Mouse (Mus musculus) intestine, embryonic 14.5 days (tissue): ENCODE measurements around the gene Rgs3. TPM values are rescaled to one million over a fixed set of nuclear protein-coding genes. Genes with fewer than 3 reads are reported as not detected.

ENCODE experiments used
- ATAC-seq: fragments of 200-750 bp; cut with Nextera tagmentation; replicated peaks from 2 replicates; pipeline ENCODE4 v1.8.0; 2017; ENCODE audit warnings: low read depth, moderate number of reproducible peaks, moderate TSS enrichment, moderate library complexity; ENCODE audit not compliant: low FRiP score, low TSS enrichment
- DNase-seq: peaks from one replicate; pipeline ENCODE4 v3.0.0-alpha.2; 2018; ENCODE audit warnings: low spot score
- H3K27ac ChIP-seq: fragments of 300-500 bp; sonication (generic); 2 replicates; pipeline ENCODE4 v1.5.1; 2014; ENCODE audit warnings: low read depth, mild to moderate bottlenecking, control low read depth
- H3K27me3 ChIP-seq: fragments of 300-500 bp; sonication (generic); replicated peaks from 2 replicates; pipeline ENCODE4 v1.6.1; 2014; ENCODE audit warnings: low read length, control low read depth; ENCODE audit not compliant: control insufficient read depth, insufficient read depth
- H3K36me3 ChIP-seq: fragments of 300-500 bp; sonication (generic); 2 replicates; pipeline ENCODE4 v1.6.1; 2014; ENCODE audit warnings: low read length, control low read depth; ENCODE audit not compliant: control insufficient read depth, insufficient read depth
- H3K4me1 ChIP-seq: fragments of 300-500 bp; sonication (generic); replicated peaks from 2 replicates; pipeline ENCODE4 v1.6.1; 2014; ENCODE audit warnings: low read length, control low read depth, mixed read lengths; ENCODE audit not compliant: control insufficient read depth, insufficient read depth
- H3K4me2 ChIP-seq: fragments of 300-500 bp; sonication (generic); 2 replicates; pipeline ENCODE4 v1.6.1; 2014; ENCODE audit warnings: low read length
- H3K4me3 ChIP-seq: fragments of 300-500 bp; sonication (generic); 2 replicates; pipeline ENCODE4 v1.5.1; 2014; ENCODE audit warnings: low read depth, low read length, control low read depth, mixed read lengths
- H3K9ac ChIP-seq: fragments of 300-500 bp; sonication (generic); 2 replicates; pipeline ENCODE4 v1.6.1; 2014; ENCODE audit warnings: mild to moderate bottlenecking, low read length
- H3K9me3 ChIP-seq: fragments of 300-500 bp; sonication (generic); 2 replicates; pipeline ENCODE4 v1.6.1; 2016; ENCODE audit warnings: low read length, control low read depth; ENCODE audit not compliant: control insufficient read depth
- WGBS: fragments of 180-500 bp; shearing (Covaris S2); extraction: QIAGEN DNeasy Blood & Tissue Kit; methylation state at CpG from one replicate; pipeline ENCODE4 v1.1.7; 2014; 5-methylcytosine and 5-hydroxymethylcytosine counted together
- polyA plus RNA-seq: library from polyadenylated mRNA; unstranded; fragments of >200 nt; fragmentation: Nextera tagmentation; extraction: Ambion mirVana; gene quantifications from 2 replicates; pipeline ENCODE4 v1.2.1, GENCODE M21; 2014

Rgs3 gene
- polyA plus RNA-seq, 1 experiment from 2014 or later = 35.0 TPM

GRCm38 (mm10) chr4:62744985-62745638 lies 185.5 kb downstream of the Rgs3 start:
- Histone ChIP-seq H3K9me3 (no peaks in the 10 kb centered on the region), H3K4me3 (no peak overlapping the region), H3K27ac (peak overlapping the region; percentile 65), H3K9ac (no peak overlapping the region), H3K27me3 (no peaks in the 10 kb centered on the region), H3K4me2 (no peak overlapping the region), H3K36me3 (no peaks in the 10 kb centered on the region), H3K4me1 (peaks cover 33% of the 10 kb centered on the region)
- WGBS = 55% methylated on average over 1 of the region's 1 CpGs
- no peak for ATAC-seq
- no peak for DNase-seq

Other genes with a start within 250 kb of the Rgs3 start
- gene Fkbp15, start 199.3 kb upstream of the Rgs3 start, polyA plus RNA-seq = 26.3 and 27.8 TPM in 2 replicates
- gene Slc31a1, start 199.1 kb upstream of the Rgs3 start, polyA plus RNA-seq = 56.0 and 59.2 TPM in 2 replicates
- 166 and 174 TPM in 2 replicates for gene Cdc26, start 151.2 kb upstream of the Rgs3 start, polyA plus RNA-seq
- 25.7 and 26.7 TPM in 2 replicates for gene Prpf4, start 151.1 kb upstream of the Rgs3 start, polyA plus RNA-seq
- not detected in 2 replicates for gene Rnf183, start 124.6 kb upstream of the Rgs3 start, polyA plus RNA-seq
- 12.0 and 13.1 TPM in 2 replicates for gene Wdr31, start 89.0 kb upstream of the Rgs3 start, polyA plus RNA-seq
- gene Bspry, start 79.8 kb upstream of the Rgs3 start, polyA plus RNA-seq = 39.3 and 43.8 TPM in 2 replicates
- 29.4 and 32.4 TPM in 2 replicates for gene Hdhd3, start 56.4 kb upstream of the Rgs3 start, polyA plus RNA-seq
- 146 and 153 TPM in 2 replicates for gene Alad, start 39.9 kb upstream of the Rgs3 start, polyA plus RNA-seq
- 75.3 and 85.9 TPM in 2 replicates for gene Pole3, start 34.8 kb upstream of the Rgs3 start, polyA plus RNA-seq
- 0.26 and 0.65 TPM in 2 replicates for gene 4933430I17Rik, start 34.5 kb upstream of the Rgs3 start, polyA plus RNA-seq